Mouse (Mus musculus): ENCODE data around the gene Ttc28. TPM values are rescaled to one million over a fixed set of nuclear protein-coding genes. Genes with fewer than 3 reads are reported as not detected.

Gene Ttc28
- total RNA-seq, 2 experiments from 2014 or later = 13.5 to 15.3 TPM

DNA sequence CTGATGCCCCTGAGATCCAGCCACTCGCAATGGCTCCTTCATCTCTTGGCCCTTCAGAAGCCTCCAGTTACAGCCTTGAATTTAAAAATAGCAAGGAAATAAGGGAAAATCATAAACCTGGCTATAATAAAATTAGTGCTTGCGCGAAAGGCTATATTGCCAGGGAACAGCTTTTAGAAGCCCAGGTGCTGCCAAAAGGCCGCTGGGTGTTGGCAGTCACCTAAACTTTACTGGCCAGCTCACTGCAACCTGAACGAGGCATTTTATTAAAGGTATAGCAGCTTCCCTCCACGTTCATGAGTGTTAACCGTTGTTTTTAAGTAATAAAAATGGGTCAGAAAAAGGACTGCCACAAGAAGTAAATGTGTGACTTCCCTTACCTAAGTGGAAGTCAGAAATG, 240.7 kb downstream of the Ttc28 start:
- DNase-seq = no peak
- intact Hi-C loops (cut with DNase I) = no loop called here

GRCm38 (mm10) chr5:111120705-111121420, 241.3 kb downstream of the Ttc28 start:
- intact Hi-C loops (cut with DNase I) = no loop called here

GRCm38 (mm10) chr5:111122332-111123049, 242.9 kb downstream of the Ttc28 start:
- no peak for DNase-seq
- intact Hi-C loops (cut with DNase I) = no loop called here

More at GRCm38 (mm10) chr5:111120705-111121420, 241.3 kb downstream of the Ttc28 start:
- DNase-seq = no peak

DNA sequence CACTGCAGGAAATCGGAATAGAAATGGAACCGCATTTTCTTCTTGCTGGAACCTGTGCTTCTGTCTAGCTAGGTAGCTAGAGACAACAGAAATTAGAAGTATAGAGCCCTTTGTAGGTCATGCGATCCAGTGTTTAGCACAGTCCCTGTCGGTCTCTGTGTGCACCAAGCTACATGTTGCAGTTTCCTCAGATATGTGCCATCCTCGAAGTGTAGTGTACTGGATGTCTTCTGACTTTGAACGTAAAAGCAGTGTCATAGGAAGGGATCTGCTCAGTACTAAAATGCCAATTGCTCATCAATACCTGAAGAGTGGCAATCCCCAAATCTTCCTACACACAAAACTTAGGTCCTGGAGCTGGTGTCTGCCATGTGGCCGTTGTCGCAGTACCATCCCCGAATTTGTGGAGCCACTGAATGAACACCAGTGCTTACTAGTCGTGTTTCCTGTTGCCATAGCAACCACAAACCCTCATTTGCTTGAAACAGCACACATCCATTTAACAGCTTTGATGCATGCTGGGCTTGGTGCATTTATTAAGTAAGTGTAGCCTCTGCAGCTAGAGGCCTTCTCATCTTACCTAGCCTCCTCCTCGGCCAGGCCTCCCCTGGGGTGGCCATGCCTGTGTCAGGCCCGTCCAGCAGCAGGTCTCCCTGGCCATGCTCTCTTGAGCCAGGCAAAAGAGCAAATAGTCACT, 243.6 kb downstream of the Ttc28 start:
- DNase-seq = no peak
- intact Hi-C loops (cut with DNase I) = no loop called here

DNA sequence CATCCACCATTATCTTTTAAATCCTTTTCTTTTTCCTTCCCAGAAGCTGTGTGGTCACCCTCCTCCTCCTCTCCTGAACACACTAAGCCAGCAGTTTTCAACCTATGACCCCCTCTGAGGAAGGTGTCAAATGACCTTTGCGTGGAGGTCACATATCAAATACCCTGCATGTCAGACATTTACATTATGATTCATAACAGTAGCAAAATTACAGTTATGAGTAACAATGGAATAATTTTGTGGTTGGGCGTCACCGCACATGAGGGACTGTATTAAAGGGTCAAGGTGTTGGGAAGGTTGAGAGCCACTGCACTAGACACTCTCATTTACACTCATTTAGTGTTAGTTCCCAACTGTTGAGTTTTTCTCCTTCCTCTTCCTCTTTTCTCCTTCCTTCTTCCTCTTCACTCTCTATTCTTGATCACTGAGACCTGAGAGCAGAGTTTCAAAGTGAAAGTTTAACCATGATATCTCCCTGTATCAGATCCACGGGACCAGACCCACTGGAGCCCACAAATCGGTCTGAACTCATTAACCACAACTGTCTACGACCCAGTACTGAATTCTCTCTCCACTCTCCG, 245.1 kb downstream of the Ttc28 start:
- intact Hi-C loops (cut with DNase I) = no loop called here
- DNase-seq = no peak

DNA sequence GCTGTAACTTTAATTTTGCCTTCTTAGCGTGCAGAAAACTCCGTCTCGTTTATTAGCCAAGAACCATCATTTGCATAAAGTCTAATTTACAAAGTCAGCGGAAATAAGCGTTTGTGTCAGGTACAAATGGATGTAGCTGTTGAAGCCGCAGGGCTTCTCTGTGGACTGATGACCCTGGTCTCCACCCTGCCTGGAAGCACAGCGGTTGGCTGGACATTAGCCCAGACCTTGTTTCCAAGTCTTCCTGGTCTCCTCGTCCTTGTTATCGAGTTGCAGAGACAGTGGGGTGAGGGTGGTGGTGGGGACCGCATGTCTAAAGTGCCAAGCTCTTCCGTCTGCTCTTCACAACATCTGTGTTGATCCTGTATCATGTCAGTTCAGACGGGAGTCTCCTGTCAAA, 246.1 kb downstream of the Ttc28 start:
- intact Hi-C loops (cut with DNase I) = no loop called here

GRCm38 (mm10) chr5:111127786-111128185, 248.2 kb downstream of the Ttc28 start:
- intact Hi-C loops (cut with DNase I) = no loop called here

More for the DNA sequence above, 246.1 kb downstream of the Ttc28 start:
- no peak for DNase-seq

GRCm38 (mm10) chr5:111130121-111130520, 250.5 kb downstream of the Ttc28 start:
- intact Hi-C loops (cut with DNase I) = no loop called here
- no peak for DNase-seq

More at GRCm38 (mm10) chr5:111127786-111128185, 248.2 kb downstream of the Ttc28 start:
- no peak for DNase-seq

GRCm38 (mm10) chr5:111131561-111131960, 252.0 kb downstream of the Ttc28 start:
- intact Hi-C loops (cut with DNase I) = no loop called here
- DNase-seq = no peak

DNA sequence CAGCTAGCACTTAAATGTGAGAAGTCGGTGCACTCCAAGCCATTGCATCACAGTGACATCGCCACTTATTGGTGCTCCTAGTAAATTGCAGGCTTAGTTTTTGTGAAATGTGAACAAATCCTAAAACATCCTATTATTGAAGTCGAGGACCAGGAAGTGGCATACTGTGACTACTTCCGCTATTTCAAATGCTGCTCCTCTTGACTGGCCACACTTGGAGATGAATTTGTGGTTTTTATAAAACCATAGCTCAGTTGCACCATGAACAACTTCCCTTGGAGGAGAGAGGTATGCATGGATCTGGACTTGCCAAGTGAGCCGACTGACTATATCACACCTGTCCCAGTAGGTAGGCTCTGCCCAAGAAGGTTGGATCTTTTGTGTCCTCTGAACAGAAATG, 253.5 kb downstream of the Ttc28 start:
- intact Hi-C loops (cut with DNase I) = no loop called here
- no peak for DNase-seq

GRCm38 (mm10) chr5:111133754-111134153, 254.2 kb downstream of the Ttc28 start:
- no peak for DNase-seq
- intact Hi-C loops (cut with DNase I) = no loop called here

- intact Hi-C loops (cut with DNase I) = no loop called here
Measured at GRCm38 (mm10) chr5:111137283-111137682, 257.7 kb downstream of the Ttc28 start.

GRCm38 (mm10) chr5:111137742-111138141, 258.1 kb downstream of the Ttc28 start:
- DNase-seq = no peak
- intact Hi-C loops (cut with DNase I) = no loop called here

More at GRCm38 (mm10) chr5:111137283-111137682, 257.7 kb downstream of the Ttc28 start:
- no peak for DNase-seq

DNA sequence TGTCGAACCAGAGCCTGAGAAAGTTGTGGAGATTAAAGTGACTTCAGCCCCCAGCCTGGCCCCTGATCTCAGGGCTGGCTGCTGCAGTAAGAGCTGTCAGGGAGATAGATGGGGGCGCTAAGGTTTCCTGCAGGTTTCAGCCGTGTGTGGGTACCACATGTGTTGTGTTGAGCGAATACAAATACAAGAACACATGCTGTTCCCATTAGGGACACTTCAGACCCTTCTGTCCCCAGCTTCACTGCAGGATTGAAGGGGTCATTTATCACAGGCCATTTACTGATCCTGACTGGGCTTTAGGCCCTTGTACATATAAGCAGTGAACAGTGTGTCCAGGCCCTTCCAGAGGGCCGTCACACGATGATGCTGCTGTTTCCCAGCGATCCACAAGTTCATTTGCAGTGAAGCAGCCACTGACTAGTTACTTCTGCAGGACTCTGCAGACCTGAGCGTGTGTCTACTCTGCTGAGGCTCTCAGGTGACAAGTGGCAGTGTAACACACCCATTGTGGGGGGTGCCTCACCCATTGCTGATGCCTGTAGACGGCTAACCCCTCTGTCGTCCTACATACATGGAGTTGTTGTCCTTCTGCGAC, 258.7 kb downstream of the Ttc28 start:
- intact Hi-C loops (cut with DNase I) = no loop called here
- no peak for DNase-seq

GRCm38 (mm10) chr5:111138927-111139565, 259.4 kb downstream of the Ttc28 start:
- intact Hi-C loops (cut with DNase I) = no loop called here
- DNase-seq = peak in 1 of 2 experiments; percentile 50

DNA sequence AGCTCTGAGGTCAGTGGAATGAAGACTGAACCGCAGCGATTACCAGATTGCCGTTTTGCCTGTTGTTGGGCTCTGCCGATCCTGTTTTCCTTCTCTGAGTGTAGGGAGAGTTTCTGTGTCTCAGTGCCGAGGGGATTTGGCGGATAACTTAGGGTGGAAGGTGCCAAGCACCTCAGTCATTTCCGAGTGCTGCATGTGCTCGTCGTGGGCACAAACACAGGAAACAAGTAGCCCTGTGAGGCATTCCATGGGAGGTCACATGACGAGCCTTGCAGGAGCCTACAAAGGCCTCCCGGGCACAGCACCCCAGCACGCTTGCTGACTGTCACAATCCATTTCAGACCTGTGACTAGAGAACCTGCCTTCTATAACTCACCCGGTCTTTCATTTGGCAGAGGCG, 260.0 kb downstream of the Ttc28 start:
- peak in 1 of 2 experiments; percentile 27 for DNase-seq
- intact Hi-C loops (cut with DNase I) = no loop called here

DNA sequence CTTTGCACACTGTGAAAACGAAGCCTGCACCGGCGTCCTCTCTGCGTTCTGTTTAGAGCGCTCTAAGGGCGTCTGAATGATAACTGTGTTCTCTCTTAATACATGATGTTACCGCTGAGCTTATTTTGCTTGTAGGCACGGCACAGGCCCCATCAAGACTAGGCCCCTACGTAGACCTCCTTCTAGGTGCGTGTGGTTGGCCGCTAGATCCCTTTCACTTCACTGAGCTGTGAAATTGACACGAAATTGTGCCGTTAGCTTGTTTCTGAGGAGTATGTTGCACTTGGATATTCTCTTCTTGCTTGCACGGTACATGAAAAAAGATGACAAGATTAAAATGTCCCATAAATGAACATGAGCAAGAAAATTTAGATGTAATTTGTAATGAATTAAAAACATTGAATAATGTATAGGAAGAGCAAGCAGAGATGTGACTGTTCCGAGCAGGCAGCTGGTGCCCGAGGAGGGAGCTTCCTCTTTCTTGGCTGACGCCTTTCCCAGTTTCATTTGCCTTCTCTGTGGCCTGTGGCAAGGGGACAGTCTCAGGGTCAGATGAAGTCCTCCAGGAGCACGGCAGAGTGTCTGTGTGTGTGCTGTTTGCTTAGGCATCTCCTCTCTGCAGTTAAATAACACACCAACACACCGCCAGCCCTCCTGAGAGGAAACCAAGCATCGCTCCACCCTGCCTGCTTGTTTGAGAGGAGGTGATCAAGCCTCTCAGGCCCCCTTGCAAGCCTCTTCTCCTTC, 261.7 kb downstream of the Ttc28 start:
- intact Hi-C loops (cut with DNase I) = no loop called here
- no peak for DNase-seq

- intact Hi-C loops (cut with DNase I) = no loop called here
- no peak for DNase-seq
Measured at GRCm38 (mm10) chr5:111142837-111143236, 263.2 kb downstream of the Ttc28 start.

DNA sequence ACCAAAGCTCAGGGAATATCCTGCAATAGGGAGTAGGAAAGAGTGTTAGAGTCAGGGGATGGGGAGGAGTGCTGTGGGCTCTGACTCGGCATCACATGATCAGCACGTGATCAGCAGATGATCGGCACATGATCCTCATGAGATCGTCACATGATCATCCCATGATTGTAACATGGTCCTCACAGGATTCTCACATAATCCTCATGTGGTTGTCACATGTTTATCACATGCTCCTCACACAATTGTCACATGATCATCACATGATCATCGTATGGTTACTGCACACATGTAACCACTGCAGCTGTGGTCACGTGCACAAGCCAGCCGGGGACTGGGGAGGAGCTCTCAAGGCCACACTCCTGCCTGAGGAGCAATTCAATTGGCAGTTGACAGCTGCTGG, 264.8 kb downstream of the Ttc28 start:
- no peak for DNase-seq
- intact Hi-C loops (cut with DNase I) = no loop called here

Measured in heart, postnatal 36 days (tissue).